Mouse (Mus musculus) liver, embryonic 12.5 days (tissue): Measurements from ENCODE around the gene Sppl2a. TPM values are rescaled to one million over a fixed set of nuclear protein-coding genes. Genes with fewer than 3 reads are reported as not detected.
"Not testable (repeated sequence)": the region's sequence is repeated elsewhere in the genome, so short reads cannot be mapped to it uniquely, and the experiment has no call there.

Experiments used
- ATAC-seq: fragments of 200-750 bp; cut with Nextera tagmentation; 2 replicates; pipeline ENCODE4 v1.8.0; 2017; ENCODE audit warnings: moderate number of reproducible peaks, mild to moderate bottlenecking, moderate library complexity
- H3K27ac ChIP-seq: fragments of 300-500 bp; sonication (generic); 2 replicates; pipeline ENCODE4 v1.5.1; 2016; ENCODE audit warnings: mild to moderate bottlenecking
- H3K27me3 ChIP-seq: fragments of 300-500 bp; sonication (generic); replicated peaks from 2 replicates; pipeline ENCODE4 v1.6.1; 2016; ENCODE audit warnings: mild to moderate bottlenecking, moderate library complexity
- H3K36me3 ChIP-seq: fragments of 300-500 bp; sonication (generic); 2 replicates; pipeline ENCODE4 v1.6.1; 2016; ENCODE audit warnings: mild to moderate bottlenecking, moderate library complexity
- H3K4me1 ChIP-seq: fragments of 300-500 bp; sonication (generic); 2 replicates; pipeline ENCODE4 v1.6.1; 2016
- H3K4me2 ChIP-seq: fragments of 300-500 bp; sonication (generic); 2 replicates; pipeline ENCODE4 v1.6.1; 2016; ENCODE audit warnings: mild to moderate bottlenecking, moderate library complexity
- H3K4me3 ChIP-seq: fragments of 300-500 bp; sonication (generic); 2 replicates; pipeline ENCODE4 v1.5.1; 2016; ENCODE audit warnings: mild to moderate bottlenecking, moderate library complexity
- H3K9ac ChIP-seq: fragments of 300-500 bp; sonication (generic); 2 replicates; pipeline ENCODE4 v1.6.1; 2016; ENCODE audit warnings: mild to moderate bottlenecking, moderate library complexity
- H3K9me3 ChIP-seq: fragments of 300-500 bp; sonication (generic); replicated peaks from 2 replicates; pipeline ENCODE4 v1.6.1; 2016; ENCODE audit warnings: mild to moderate bottlenecking, moderate library complexity
- WGBS: fragments of 180-500 bp; shearing (Covaris S2); methylation state at CpG from one replicate; pipeline ENCODE4 v1.1.7; 2016; ENCODE audit not compliant: insufficient replicate concordance; 5-methylcytosine and 5-hydroxymethylcytosine counted together
- polyA plus RNA-seq: library from polyadenylated mRNA; unstranded; fragments of >200 nt; fragmentation: Nextera tagmentation; extraction: Ambion mirVana; gene quantifications from 2 replicates; pipeline ENCODE4 v1.2.1, GENCODE M21; 2016

Gene Sppl2a
- polyA plus RNA-seq = 23.6 and 25.0 TPM in 2 replicates

- H3K9ac ChIP-seq = peak within 1 kb of the TSS; percentile 90
- no peaks in the 10 kb centered on the region for H3K36me3 ChIP-seq
- no peaks in the 10 kb centered on the region for H3K9me3 ChIP-seq
- H3K27me3 ChIP-seq = no peaks in the 10 kb centered on the region
- peaks cover 28% of the 10 kb centered on the region for H3K4me1 ChIP-seq
- WGBS = 2% methylated on average over 26 of the region's 35 CpGs
- peak; percentile 99 for ATAC-seq
- H3K27ac ChIP-seq = peak within 1 kb of the TSS; percentile 84
- H3K4me3 ChIP-seq = peak within 1 kb of the TSS; percentile 74
- peak within 1 kb of the TSS; percentile 72 for H3K4me2 ChIP-seq
These were observed at the start of gene Sppl2a for GRCm38 (mm10) chr2:126932897-126933641. TSS of gene Sppl2a (minus strand) at chr2:126933235.

- no peaks in the 10 kb centered on the region for H3K9me3 ChIP-seq
- no peaks in the 10 kb centered on the region; the same call in 1 of the 2 replicates for H3K27me3 ChIP-seq
- no peak overlapping the region for H3K4me2 ChIP-seq
- no peak overlapping the region for H3K9ac ChIP-seq
- no peak for ATAC-seq
- H3K4me3 ChIP-seq = no peak overlapping the region
- H3K27ac ChIP-seq = no peak overlapping the region
- H3K36me3 ChIP-seq = no peaks in the 10 kb centered on the region
- H3K4me1 ChIP-seq = no peaks in the 10 kb centered on the region
- WGBS = 62% methylated on average over 6 of the region's 6 CpGs
These were observed 44.4 kb upstream of the Sppl2a start for GRCm38 (mm10) chr2:126977428-126977827.

- no peaks in the 10 kb centered on the region for H3K27me3 ChIP-seq
- no peak overlapping the region for H3K9ac ChIP-seq
- H3K27ac ChIP-seq = no peak overlapping the region
- 44% methylated on average over 2 of the region's 2 CpGs for WGBS
- H3K4me3 ChIP-seq = no peak overlapping the region
- H3K9me3 ChIP-seq = no peaks in the 10 kb centered on the region
- no peak for ATAC-seq
- H3K36me3 ChIP-seq = no peaks in the 10 kb centered on the region
- no peak overlapping the region for H3K4me2 ChIP-seq
- no peaks in the 10 kb centered on the region for H3K4me1 ChIP-seq
These were observed 28.7 kb upstream of the Sppl2a start for GRCm38 (mm10) chr2:126961696-126962095.

- 50% methylated on average over 7 of the region's 7 CpGs for WGBS
- Histone ChIP-seq H3K27ac (no peak overlapping the region), H3K36me3 (no peaks in the 10 kb centered on the region), H3K27me3 (no peaks in the 10 kb centered on the region), H3K4me2 (no peak overlapping the region), H3K9me3 (no peaks in the 10 kb centered on the region), H3K4me3 (no peak overlapping the region), H3K9ac (no peak overlapping the region), H3K4me1 (peaks cover 4% of the 10 kb centered on the region; the same call in 1 of the 2 replicates)
- ATAC-seq = no peak
These were observed 22.6 kb upstream of the Sppl2a start for GRCm38 (mm10) chr2:126955671-126956070.

GRCm38 (mm10) chr2:126951085-126951484 lies 18.1 kb upstream of the Sppl2a start:
- 71% methylated on average over 7 of the region's 7 CpGs for WGBS
- Histone ChIP-seq H3K36me3 (no peaks in the 10 kb centered on the region), H3K9ac (no peak overlapping the region), H3K4me3 (no peak overlapping the region), H3K4me1 (peaks cover 11% of the 10 kb centered on the region; the same call in 1 of the 2 replicates), H3K4me2 (no peak overlapping the region), H3K9me3 (no peaks in the 10 kb centered on the region), H3K27ac (no peak overlapping the region), H3K27me3 (no peaks in the 10 kb centered on the region)
- ATAC-seq = no peak

- H3K27ac ChIP-seq = no peak overlapping the region
- H3K9ac ChIP-seq = no peak overlapping the region
- peaks cover 11% of the 10 kb centered on the region; the same call in 1 of the 2 replicates for H3K4me1 ChIP-seq
- no peak overlapping the region for H3K4me3 ChIP-seq
- ATAC-seq = no peak
- no peak overlapping the region for H3K4me2 ChIP-seq
- H3K27me3 ChIP-seq = no peaks in the 10 kb centered on the region
- 57% methylated on average over 5 of the region's 5 CpGs for WGBS
- no peaks in the 10 kb centered on the region for H3K36me3 ChIP-seq
- H3K9me3 ChIP-seq = no peaks in the 10 kb centered on the region
These were observed 17.4 kb upstream of the Sppl2a start for GRCm38 (mm10) chr2:126950453-126950852.

- 57% methylated on average over 3 of the region's 3 CpGs for WGBS
- no peak for ATAC-seq
- no peaks in the 10 kb centered on the region for H3K27me3 ChIP-seq
- no peak overlapping the region for H3K9ac ChIP-seq
- H3K4me1 ChIP-seq = peaks cover 8% of the 10 kb centered on the region; the same call in 1 of the 2 replicates
- H3K9me3 ChIP-seq = no peaks in the 10 kb centered on the region
- no peak overlapping the region for H3K4me3 ChIP-seq
- no peaks in the 10 kb centered on the region for H3K36me3 ChIP-seq
- no peak overlapping the region for H3K27ac ChIP-seq
- no peak overlapping the region for H3K4me2 ChIP-seq
These were observed 16.8 kb upstream of the Sppl2a start for GRCm38 (mm10) chr2:126949856-126950255.

GRCm38 (mm10) chr2:126949297-126949696 lies 16.3 kb upstream of the Sppl2a start:
- not testable (repeated sequence) for H3K27ac ChIP-seq, H3K27me3 ChIP-seq, H3K4me1 ChIP-seq, H3K4me3 ChIP-seq, H3K36me3 ChIP-seq, ATAC-seq, H3K9ac ChIP-seq, H3K4me2 ChIP-seq, H3K9me3 ChIP-seq
- WGBS = 69% methylated on average over 6 of the region's 6 CpGs

- Histone ChIP-seq H3K27ac (no peak overlapping the region), H3K4me2 (no peak overlapping the region), H3K9me3 (no peaks in the 10 kb centered on the region), H3K9ac (no peak overlapping the region), H3K4me1 (peaks cover 7% of the 10 kb centered on the region; the same call in 1 of the 2 replicates), H3K27me3 (no peaks in the 10 kb centered on the region), H3K4me3 (no peak overlapping the region), H3K36me3 (no peaks in the 10 kb centered on the region)
- no peak for ATAC-seq
- WGBS = 49% methylated on average over 3 of the region's 3 CpGs
These were observed 15.2 kb upstream of the Sppl2a start for GRCm38 (mm10) chr2:126948231-126948630.

GRCm38 (mm10) chr2:126947646-126948045 lies 14.6 kb upstream of the Sppl2a start:
- no peak overlapping the region for H3K9ac ChIP-seq
- H3K4me3 ChIP-seq = no peak overlapping the region
- no peaks in the 10 kb centered on the region for H3K36me3 ChIP-seq
- no peak for ATAC-seq
- no peak overlapping the region for H3K4me2 ChIP-seq
- no peaks in the 10 kb centered on the region for H3K27me3 ChIP-seq
- H3K4me1 ChIP-seq = peaks cover 7% of the 10 kb centered on the region; the same call in 1 of the 2 replicates
- no peak overlapping the region for H3K27ac ChIP-seq
- no peaks in the 10 kb centered on the region for H3K9me3 ChIP-seq

GRCm38 (mm10) chr2:126943211-126943610 lies 10.2 kb upstream of the Sppl2a start:
- no peak for ATAC-seq
- no peak overlapping the region for H3K4me3 ChIP-seq
- no peak overlapping the region for H3K4me2 ChIP-seq
- no peak overlapping the region for H3K9ac ChIP-seq
- H3K27me3 ChIP-seq = no peaks in the 10 kb centered on the region
- WGBS = 63% methylated on average over 2 of the region's 2 CpGs
- no peaks in the 10 kb centered on the region for H3K36me3 ChIP-seq
- H3K27ac ChIP-seq = no peak overlapping the region
- 0 out of 2 replicates have a peak, but pooled peaks cover 3% of the 10 kb centered on the region for H3K9me3 ChIP-seq
- H3K4me1 ChIP-seq = peaks cover 12% of the 10 kb centered on the region

- H3K9ac ChIP-seq = no peak overlapping the region
- H3K36me3 ChIP-seq = no peaks in the 10 kb centered on the region
- no peaks in the 10 kb centered on the region for H3K27me3 ChIP-seq
- H3K4me3 ChIP-seq = no peak overlapping the region
- ATAC-seq = peak; percentile 81
- 36% methylated on average over 3 of the region's 3 CpGs for WGBS
- H3K4me1 ChIP-seq = peaks cover 12% of the 10 kb centered on the region
- 0 out of 2 replicates have a peak, but pooled peaks cover 3% of the 10 kb centered on the region for H3K9me3 ChIP-seq
- peak overlapping the region; percentile 6 for H3K4me2 ChIP-seq
- H3K27ac ChIP-seq = no peak overlapping the region
These were observed 7.4 kb upstream of the Sppl2a start for GRCm38 (mm10) chr2:126940314-126940866.
